Mouse (Mus musculus) neural tube, embryonic 11.5 days (tissue): ENCODE measurements around the gene Ap2m1. TPM values are rescaled to one million over a fixed set of nuclear protein-coding genes. Genes with fewer than 3 reads are reported as not detected.

Experiments used
- ATAC-seq: fragments of 200-750 bp; cut with Nextera tagmentation; 2 replicates; pipeline ENCODE4 v1.8.0; 2017; ENCODE audit warnings: moderate number of reproducible peaks, mild to moderate bottlenecking, moderate TSS enrichment, moderate library complexity; ENCODE audit not compliant: insufficient read depth, low FRiP score, low TSS enrichment
- DNase-seq: peaks from one replicate; pipeline ENCODE4 v3.0.0-alpha.2; 2015; ENCODE audit warnings: low spot score
- H3K27ac ChIP-seq: fragments of 300-500 bp; sonication (generic); 2 replicates; pipeline ENCODE4 v1.5.1; 2014; ENCODE audit warnings: low read depth, mild to moderate bottlenecking, low read length
- H3K27me3 ChIP-seq: fragments of 300-500 bp; sonication (generic); 2 replicates; pipeline ENCODE4 v1.6.1; 2014; ENCODE audit warnings: mild to moderate bottlenecking, low read length, mixed read lengths; ENCODE audit not compliant: control insufficient read depth, insufficient read depth
- H3K36me3 ChIP-seq: fragments of 300-500 bp; sonication (generic); 2 replicates; pipeline ENCODE4 v1.6.1; 2014; ENCODE audit warnings: mild to moderate bottlenecking, low read length, moderate library complexity, mixed read lengths; ENCODE audit not compliant: control insufficient read depth, insufficient read depth
- H3K4me1 ChIP-seq: fragments of 300-500 bp; sonication (generic); 2 replicates; pipeline ENCODE4 v1.6.1; 2014; ENCODE audit warnings: low read length, mixed read lengths; ENCODE audit not compliant: control insufficient read depth, insufficient read depth
- H3K4me2 ChIP-seq: fragments of 300-500 bp; sonication (generic); 2 replicates; pipeline ENCODE4 v1.6.1; 2014; ENCODE audit warnings: low read depth, mild to moderate bottlenecking, moderate library complexity
- H3K4me3 ChIP-seq: fragments of 300-500 bp; sonication (generic); 2 replicates; pipeline ENCODE4 v1.5.1; 2014; ENCODE audit warnings: low read depth, low read length
- H3K9ac ChIP-seq: fragments of 300-500 bp; sonication (generic); 2 replicates; pipeline ENCODE4 v1.6.1; 2014; ENCODE audit warnings: mild to moderate bottlenecking, low read length
- H3K9me3 ChIP-seq: fragments of 300-500 bp; sonication (generic); 2 replicates; pipeline ENCODE4 v1.6.1; 2016; ENCODE audit warnings: low read length; ENCODE audit not compliant: control insufficient read depth
- WGBS: fragments of 180-500 bp; shearing (Covaris S2); extraction: QIAGEN DNeasy Blood & Tissue Kit; methylation state at CpG from one replicate; pipeline ENCODE4 v1.1.7; 2014; 5-methylcytosine and 5-hydroxymethylcytosine counted together
- polyA plus RNA-seq: library from polyadenylated mRNA; unstranded; fragments of >200 nt; fragmentation: Nextera tagmentation; extraction: Ambion mirVana; gene quantifications from 2 replicates; pipeline ENCODE4 v1.2.1, GENCODE M21; 2014

Ap2m1 gene
- polyA plus RNA-seq, 1 experiment from 2014 or later, result 907 TPM

DNA sequence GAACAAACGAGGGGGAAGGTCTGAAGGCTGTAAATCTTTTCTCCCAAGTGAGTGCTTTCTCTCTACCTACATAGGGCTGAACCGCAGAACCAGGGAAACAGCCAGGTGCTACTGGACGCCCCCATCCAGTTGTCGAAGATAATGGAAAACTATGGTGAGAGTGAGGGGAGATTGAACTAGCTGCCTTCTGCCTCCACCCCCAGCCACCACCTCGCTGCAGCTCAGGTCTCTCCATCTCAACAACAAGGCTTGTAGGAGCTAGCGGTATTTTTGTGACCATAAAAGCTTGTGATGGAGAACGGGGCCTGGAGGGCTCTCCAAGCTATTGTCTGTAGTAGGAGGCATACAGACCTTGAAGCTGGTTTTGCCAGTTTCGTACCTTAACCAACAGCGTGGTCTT, 13.9 kb downstream of the Ap2m1 start:
- Histone ChIP-seq H3K27ac (no peak overlapping the region), H3K4me3 (peak overlapping the region; percentile 82), H3K36me3 (peaks cover 17% of the 10 kb centered on the region), H3K9ac (peak overlapping the region; percentile 78), H3K4me2 (peak overlapping the region; percentile 89), H3K9me3 (no peaks in the 10 kb centered on the region), H3K27me3 (no peaks in the 10 kb centered on the region), H3K4me1 (peaks cover 6% of the 10 kb centered on the region; the same call in 1 of the 2 replicates)
- WGBS, result 52% methylated on average over 9 of the region's 9 CpGs
- ATAC-seq (no peak), DNase-seq (no peak)

- ATAC-seq, result no peak
- no peak for DNase-seq
- WGBS, result 92% methylated on average over 5 of the region's 5 CpGs
- Histone ChIP-seq H3K27me3 (no peaks in the 10 kb centered on the region), H3K27ac (no peak overlapping the region), H3K36me3 (peaks cover 18% of the 10 kb centered on the region), H3K9me3 (no peaks in the 10 kb centered on the region), H3K4me2 (no peak overlapping the region), H3K9ac (no peak overlapping the region), H3K4me3 (no peak overlapping the region), H3K4me1 (peaks cover 6% of the 10 kb centered on the region; the same call in 1 of the 2 replicates)
Observed at GRCm38 (mm10) chr16:20551691-20552090, 16.4 kb downstream of the Ap2m1 start.

GRCm38 (mm10) chr16:20552594-20552993, 17.3 kb downstream of the Ap2m1 start:
- Histone ChIP-seq H3K4me1 (peaks cover 6% of the 10 kb centered on the region; the same call in 1 of the 2 replicates), H3K4me2 (no peak overlapping the region), H3K36me3 (peaks cover 18% of the 10 kb centered on the region), H3K9ac (no peak overlapping the region), H3K9me3 (no peaks in the 10 kb centered on the region), H3K27me3 (no peaks in the 10 kb centered on the region), H3K4me3 (no peak overlapping the region), H3K27ac (no peak overlapping the region)
- ATAC-seq (no peak), DNase-seq (no peak)
- WGBS, result 91% methylated on average over 1 of the region's 1 CpGs

DNA sequence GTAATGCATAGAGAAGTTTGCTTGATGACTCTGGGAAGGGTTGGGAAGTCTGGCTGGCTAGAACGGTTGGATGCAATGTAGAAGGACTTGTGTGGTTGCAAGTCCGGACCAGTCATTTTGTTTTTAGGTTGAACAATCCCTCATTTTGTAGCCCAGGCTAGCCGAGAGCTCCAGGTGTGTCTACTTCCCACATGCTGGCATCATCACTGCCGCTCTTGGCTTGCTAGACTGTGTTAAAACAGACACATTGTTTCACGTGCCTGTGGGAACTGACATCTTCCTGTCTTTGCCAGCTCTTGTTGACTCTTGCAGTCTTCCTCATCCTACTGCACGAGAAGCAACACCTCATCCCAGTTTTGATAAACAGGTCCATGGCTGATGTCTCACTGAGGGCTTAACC, 19.7 kb downstream of the Ap2m1 start:
- no peak for DNase-seq
- no peak for ATAC-seq
- WGBS, result 95% methylated on average over 6 of the region's 6 CpGs
- Histone ChIP-seq H3K36me3 (peaks cover 30% of the 10 kb centered on the region), H3K9ac (no peak overlapping the region), H3K9me3 (no peaks in the 10 kb centered on the region), H3K27ac (no peak overlapping the region), H3K4me1 (no peaks in the 10 kb centered on the region), H3K4me2 (no peak overlapping the region), H3K27me3 (no peaks in the 10 kb centered on the region), H3K4me3 (no peak overlapping the region)

GRCm38 (mm10) chr16:20557381-20557780, 22.1 kb downstream of the Ap2m1 start:
- Histone ChIP-seq H3K4me3 (no peak overlapping the region), H3K36me3 (peaks cover 31% of the 10 kb centered on the region), H3K27ac (no peak overlapping the region), H3K4me2 (no peak overlapping the region), H3K9ac (no peak overlapping the region), H3K4me1 (no peaks in the 10 kb centered on the region), H3K9me3 (no peaks in the 10 kb centered on the region), H3K27me3 (no peaks in the 10 kb centered on the region)
- ATAC-seq (no peak), DNase-seq (no peak)
- WGBS, result 80% methylated on average over 7 of the region's 7 CpGs

- DNase-seq (no peak), ATAC-seq (no peak)
- Histone ChIP-seq H3K4me3 (no peak overlapping the region), H3K36me3 (peaks cover 11% of the 10 kb centered on the region), H3K4me2 (no peak overlapping the region), H3K4me1 (no peaks in the 10 kb centered on the region), H3K9me3 (no peaks in the 10 kb centered on the region), H3K27ac (no peak overlapping the region), H3K27me3 (no peaks in the 10 kb centered on the region), H3K9ac (no peak overlapping the region)
- 74% methylated on average over 1 of the region's 1 CpGs for whole genome bisulfite sequencing
Observed at GRCm38 (mm10) chr16:20565075-20565474, 29.8 kb downstream of the Ap2m1 start.

GRCm38 (mm10) chr16:20589366-20589938, 54.2 kb downstream of the Ap2m1 start, which contains the start of gene Vwa5b2:
Gene Vwa5b2 (plus strand): TSS chr16:20589471.
- H3K27ac ChIP-seq, result no peak within 1 kb of the TSS
- H3K9me3 ChIP-seq, result no peaks in the 10 kb centered on the region
- no peaks in the 10 kb centered on the region for H3K36me3 ChIP-seq
- peak within 1 kb of the TSS; percentile 48 for H3K9ac ChIP-seq
- peak within 1 kb of the TSS; percentile 83 for H3K4me2 ChIP-seq
- ATAC-seq (peak; percentile 61), DNase-seq (no peak)
- H3K4me1 ChIP-seq, result 0 out of 2 replicates have a peak, but pooled peaks cover 4% of the 10 kb centered on the region
- peaks cover 51% of the 10 kb centered on the region for H3K27me3 ChIP-seq
- peak within 1 kb of the TSS; percentile 46 for H3K4me3 ChIP-seq
- under 1% methylated on average over 23 of the region's 24 CpGs for WGBS

DNA sequence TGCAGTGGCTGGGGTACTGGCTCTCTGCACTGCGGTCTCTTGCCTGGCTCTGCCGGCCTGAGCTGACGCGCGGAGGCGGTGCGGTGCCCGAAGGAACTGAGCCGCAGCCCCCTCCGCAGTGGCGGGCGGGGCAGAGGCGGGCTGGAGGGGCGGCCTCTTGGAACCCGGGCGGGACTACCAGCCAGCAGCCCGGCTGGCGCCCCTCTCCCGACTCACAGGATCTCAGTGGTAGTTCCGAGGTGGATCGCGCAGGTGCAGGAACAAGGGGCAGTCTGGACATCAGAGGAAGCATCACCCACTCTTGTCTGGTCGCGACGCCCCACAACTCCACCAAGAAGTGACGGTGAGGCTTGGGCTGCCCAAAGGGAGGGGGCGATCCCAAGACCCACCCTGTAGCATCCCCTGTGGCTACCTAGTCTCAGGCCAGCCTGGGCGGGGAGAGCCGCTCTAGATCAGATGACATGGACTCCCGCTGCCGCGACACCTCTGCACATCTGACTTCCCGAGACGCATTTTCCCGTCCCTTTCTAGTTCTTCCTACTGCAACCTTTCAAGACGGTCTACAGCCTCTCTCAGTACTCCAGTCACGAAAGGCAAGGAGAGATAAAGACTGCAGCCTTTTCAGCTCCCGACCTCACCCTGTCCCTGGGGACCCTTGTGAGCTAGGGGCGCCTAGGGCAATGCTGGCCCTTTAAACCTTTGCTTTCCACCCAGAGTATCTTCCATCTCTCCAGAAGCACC, 54.8 kb downstream of the Ap2m1 start:
- 0 out of 2 replicates have a peak, but pooled peaks cover 4% of the 10 kb centered on the region for H3K4me1 ChIP-seq
- H3K4me3 ChIP-seq, result peak overlapping the region; percentile 46
- peaks cover 51% of the 10 kb centered on the region for H3K27me3 ChIP-seq
- H3K36me3 ChIP-seq, result no peaks in the 10 kb centered on the region
- H3K4me2 ChIP-seq, result peak overlapping the region; percentile 83
- H3K9ac ChIP-seq, result peak overlapping the region; percentile 48
- no peaks in the 10 kb centered on the region for H3K9me3 ChIP-seq
- no peak overlapping the region for H3K27ac ChIP-seq
- DNase-seq (peak; percentile 68), ATAC-seq (peak; percentile 76)
- WGBS, result under 1% methylated on average over 38 of the region's 39 CpGs

DNA sequence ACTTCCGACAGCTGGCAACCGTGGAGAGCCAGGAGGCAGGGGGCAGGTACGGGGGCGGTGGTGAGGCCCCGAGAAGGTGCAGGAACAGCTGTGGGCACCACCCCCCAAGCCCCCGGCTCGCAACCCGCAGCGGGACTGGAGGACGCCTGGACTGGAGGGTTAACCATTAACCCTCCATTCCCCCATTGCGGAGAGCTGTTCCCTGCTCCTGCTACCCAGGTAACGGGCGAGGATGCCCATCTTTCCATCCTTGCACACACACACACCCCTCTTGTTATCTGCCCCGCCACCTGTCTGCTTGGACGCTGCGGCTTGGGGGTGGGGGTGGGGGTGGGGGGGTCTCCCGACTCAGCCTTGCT, 55.4 kb downstream of the Ap2m1 start:
- H3K9ac ChIP-seq, result peak overlapping the region; percentile 48; the same call in 1 of the 2 replicates
- H3K4me2 ChIP-seq, result peak overlapping the region; percentile 83
- no peaks in the 10 kb centered on the region for H3K36me3 ChIP-seq
- DNase-seq (no peak), ATAC-seq (0 out of 2 replicates have a peak, but pooled peaks have one; percentile 21)
- peaks cover 51% of the 10 kb centered on the region for H3K27me3 ChIP-seq
- H3K4me1 ChIP-seq, result 0 out of 2 replicates have a peak, but pooled peaks cover 4% of the 10 kb centered on the region
- no peaks in the 10 kb centered on the region for H3K9me3 ChIP-seq
- WGBS, result 2% methylated on average over 17 of the region's 17 CpGs
- H3K4me3 ChIP-seq, result peak overlapping the region; percentile 46
- no peak overlapping the region for H3K27ac ChIP-seq
